Mouse (Mus musculus): ENCODE data around the gene Catip.
"Not testable (repeated sequence)": the region's sequence is repeated elsewhere in the genome, so short reads cannot be mapped to it uniquely, and the experiment has no call there.

The Catip gene

GRCm38 (mm10) chr1:74361812-74362211, at the start of gene Catip:
Gene Catip (plus strand): TSS chr1:74362108.
- peak; percentile 36 to 53 for DNase-seq (ENCODE audit: low spot score in 2 of 2)

GRCm38 (mm10) chr1:74313049-74313692, 48.7 kb upstream of the Catip start:
- peak; percentile 65 to 72 for DNase-seq (ENCODE audit: low spot score in 2 of 2)

- DNase-seq (ENCODE audit: low spot score in 2 of 2), result no peak
Observed at GRCm38 (mm10) chr1:74314796-74315195, 47.1 kb upstream of the Catip start.

GRCm38 (mm10) chr1:74316114-74316827, 45.6 kb upstream of the Catip start:
- no peak for DNase-seq (ENCODE audit: low spot score in 2 of 2)

GRCm38 (mm10) chr1:74318711-74319110, 43.2 kb upstream of the Catip start:
- no peak for DNase-seq (ENCODE audit: low spot score in 2 of 2)

GRCm38 (mm10) chr1:74321396-74321795, 40.5 kb upstream of the Catip start:
- no peak for DNase-seq (ENCODE audit: low spot score in 2 of 2)

GRCm38 (mm10) chr1:74326916-74327315, 35.0 kb upstream of the Catip start:
- not testable (repeated sequence) for DNase-seq (ENCODE audit: low spot score in 2 of 2)

GRCm38 (mm10) chr1:74329899-74330431, 31.9 kb upstream of the Catip start:
- no peak for DNase-seq (ENCODE audit: low spot score in 2 of 2)

- no peak for DNase-seq (ENCODE audit: low spot score in 2 of 2)
Observed at GRCm38 (mm10) chr1:74331046-74331681, 30.7 kb upstream of the Catip start.

- DNase-seq (ENCODE audit: low spot score in 2 of 2), result peak; percentile 93
Observed at GRCm38 (mm10) chr1:74332241-74332763, 29.6 kb upstream of the Catip start.

- no peak for DNase-seq (ENCODE audit: low spot score in 2 of 2)
Observed at GRCm38 (mm10) chr1:74332930-74333329, 29.0 kb upstream of the Catip start.

GRCm38 (mm10) chr1:74334607-74335006, 27.3 kb upstream of the Catip start:
- no peak for DNase-seq (ENCODE audit: low spot score in 2 of 2)

- DNase-seq (ENCODE audit: low spot score in 2 of 2), result no peak
Observed at GRCm38 (mm10) chr1:74335033-74335432, 26.9 kb upstream of the Catip start.

GRCm38 (mm10) chr1:74335436-74336170, 26.3 kb upstream of the Catip start:
- no peak for DNase-seq (ENCODE audit: low spot score in 2 of 2)

- no peak for DNase-seq (ENCODE audit: low spot score in 2 of 2)
Observed at GRCm38 (mm10) chr1:74337241-74337771, 24.6 kb upstream of the Catip start.

GRCm38 (mm10) chr1:74338013-74338412, 23.9 kb upstream of the Catip start:
- no peak for DNase-seq (ENCODE audit: low spot score in 2 of 2)

GRCm38 (mm10) chr1:74338626-74339025, 23.3 kb upstream of the Catip start:
- DNase-seq (ENCODE audit: low spot score in 2 of 2), result no peak

GRCm38 (mm10) chr1:74339917-74340316, 22.0 kb upstream of the Catip start:
- no peak for DNase-seq (ENCODE audit: low spot score in 2 of 2)

- no peak for DNase-seq (ENCODE audit: low spot score in 2 of 2)
Observed at GRCm38 (mm10) chr1:74340361-74340764, 21.5 kb upstream of the Catip start.

- DNase-seq (ENCODE audit: low spot score in 2 of 2), result not testable (repeated sequence)
Observed at GRCm38 (mm10) chr1:74340992-74341391, 20.9 kb upstream of the Catip start.

- DNase-seq (ENCODE audit: low spot score in 2 of 2), result no peak
Observed at GRCm38 (mm10) chr1:74341898-74342297, 20.0 kb upstream of the Catip start.

Measured in spleen, postnatal 36 days (tissue).